Mouse (Mus musculus) limb, embryonic 14.5 days (tissue): ENCODE measurements at regions not wholly inside any gene's neighbourhood (a gene's known extent, or its start where the extent isn't known, plus 50 kb on each side); places are given as distances from the start of the nearest gene placed in this dataset.

Experiments used
- ATAC-seq: fragments of 200-750 bp; cut with Nextera tagmentation; 2 replicates; pipeline ENCODE4 v1.8.0; 2017; ENCODE audit warnings: low read depth, moderate number of reproducible peaks, moderate TSS enrichment; ENCODE audit not compliant: low FRiP score
- DNase-seq: peaks from one replicate; pipeline ENCODE4 v3.0.0-alpha.2; 2015; ENCODE audit warnings: low spot score
- H3K27ac ChIP-seq: fragments of 300-500 bp; sonication (generic); replicated peaks from 2 replicates; pipeline ENCODE4 v1.5.1; 2014; ENCODE audit warnings: low read depth, mild to moderate bottlenecking, low read length, moderate library complexity, mixed read lengths
- H3K27me3 ChIP-seq: fragments of 300-500 bp; sonication (generic); 2 replicates; pipeline ENCODE4 v1.6.1; 2014; ENCODE audit warnings: low read length, mixed read lengths; ENCODE audit not compliant: control insufficient read depth, insufficient read depth
- H3K36me3 ChIP-seq: fragments of 300-500 bp; sonication (generic); 2 replicates; pipeline ENCODE4 v1.6.1; 2014; ENCODE audit warnings: mild to moderate bottlenecking, low read length, moderate library complexity, mixed read lengths; ENCODE audit not compliant: control insufficient read depth, insufficient read depth
- H3K4me1 ChIP-seq: fragments of 300-500 bp; sonication (generic); 2 replicates; pipeline ENCODE4 v1.6.1; 2014; ENCODE audit warnings: antibody characterized with exemption, low read length, mixed read lengths; ENCODE audit not compliant: control insufficient read depth, insufficient read depth
- H3K4me2 ChIP-seq: fragments of 300-500 bp; sonication (generic); replicated peaks from 2 replicates; pipeline ENCODE4 v1.6.1; 2014; ENCODE audit warnings: low read depth, mild to moderate bottlenecking, low read length, moderate library complexity; ENCODE audit not compliant: severe bottlenecking
- H3K4me3 ChIP-seq: fragments of 300-500 bp; sonication (generic); replicated peaks from 2 replicates; pipeline ENCODE4 v1.5.1; 2014; ENCODE audit warnings: low read length
- H3K9ac ChIP-seq: fragments of 300-500 bp; sonication (generic); 2 replicates; pipeline ENCODE4 v1.6.1; 2014; ENCODE audit warnings: mild to moderate bottlenecking, low read depth, low read length, moderate library complexity; ENCODE audit not compliant: severe bottlenecking
- H3K9me3 ChIP-seq: fragments of 300-500 bp; sonication (generic); 2 replicates; pipeline ENCODE4 v1.6.1; 2016; ENCODE audit warnings: low read length; ENCODE audit not compliant: control insufficient read depth
- POLR2A ChIP-seq: fragments of 200-500 bp; IDR thresholded peaks from 2 replicates; pipeline ENCODE4 v1.8.0; 2012; ENCODE audit warnings: inconsistent platforms, mild to moderate bottlenecking, moderate library complexity, borderline replicate concordance; ENCODE audit not compliant: insufficient read depth, insufficient read length; ENCODE audit errors: extremely low read depth
- WGBS: fragments of 180-500 bp; shearing (Covaris S2); extraction: QIAGEN DNeasy Blood & Tissue Kit; methylation state at CpG from one replicate; pipeline ENCODE4 v1.1.7; 2014; 5-methylcytosine and 5-hydroxymethylcytosine counted together

DNA sequence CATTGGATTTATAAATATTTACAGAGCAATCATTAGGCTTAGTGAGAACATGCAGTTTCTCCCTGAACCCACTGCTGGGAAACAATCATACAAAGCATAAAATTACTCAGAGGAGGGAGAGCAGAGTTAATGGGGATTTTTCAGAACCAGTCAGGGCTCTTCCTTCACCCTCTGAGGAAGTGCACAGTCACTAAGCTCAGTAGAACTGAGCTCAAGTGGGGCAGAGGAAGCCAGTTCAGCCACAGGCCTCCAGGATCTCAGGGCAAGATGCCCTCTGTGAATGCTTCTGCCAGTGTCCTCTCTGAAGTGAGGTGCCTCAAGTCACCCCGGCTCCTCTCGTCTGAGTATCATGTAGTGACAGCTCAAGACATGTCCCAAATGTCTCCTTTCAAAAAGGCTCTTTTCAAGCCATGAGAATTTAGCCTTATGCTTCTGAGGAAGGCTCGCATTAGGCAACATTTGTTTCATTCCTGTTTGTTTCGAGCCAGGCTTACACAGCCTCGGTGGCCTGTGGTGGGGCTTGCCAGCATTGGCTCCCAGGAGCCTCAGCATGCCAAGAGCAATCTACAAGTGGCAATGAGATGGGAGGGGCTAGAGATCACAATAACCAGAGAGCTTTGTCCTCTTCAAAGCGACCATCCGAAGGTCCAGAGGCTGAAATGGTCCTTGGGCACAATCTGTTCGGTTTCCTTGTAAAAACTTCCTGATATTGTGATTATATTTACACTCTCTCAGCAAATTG, 169.8 kb downstream of the Tmem26 start:
- TF ChIP-seq POLR2A = no peak
- Histone ChIP-seq H3K4me3 (no peak overlapping the region), H3K27ac (no peak overlapping the region), H3K4me1 (peaks cover 5% of the 10 kb centered on the region), H3K27me3 (no peaks in the 10 kb centered on the region), H3K4me2 (no peak overlapping the region), H3K9me3 (no peaks in the 10 kb centered on the region), H3K36me3 (no peaks in the 10 kb centered on the region), H3K9ac (no peak overlapping the region)
- 63% methylated on average over 8 of the region's 8 CpGs for WGBS
- DNase-seq (no peak), ATAC-seq (no peak)

DNA sequence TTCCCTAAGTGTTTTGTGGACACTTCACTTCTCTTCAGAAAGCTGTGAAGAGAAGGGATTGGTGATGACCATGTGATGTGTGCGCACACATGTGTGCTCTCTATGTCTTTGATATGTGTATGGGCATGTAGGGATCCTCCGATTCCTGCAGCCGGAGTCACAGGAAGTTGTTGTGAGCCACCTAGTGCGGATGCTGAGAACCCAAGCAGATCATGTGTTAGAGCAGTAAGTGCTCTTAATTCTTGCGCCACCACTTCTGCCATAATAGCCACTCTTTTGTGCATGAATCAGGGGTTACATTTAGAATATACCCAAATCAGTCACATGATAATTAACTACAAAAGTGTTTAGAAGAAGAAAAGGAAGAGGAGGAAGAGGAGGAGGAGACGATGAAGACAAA, 170.7 kb downstream of the Tmem26 start:
- H3K4me2 ChIP-seq = no peak overlapping the region
- ATAC-seq (no peak), DNase-seq (no peak)
- WGBS = 91% methylated on average over 6 of the region's 6 CpGs
- no peaks in the 10 kb centered on the region for H3K27me3 ChIP-seq
- no peak overlapping the region for H3K27ac ChIP-seq
- no peak overlapping the region for H3K4me3 ChIP-seq
- no peak overlapping the region for H3K9ac ChIP-seq
- TF ChIP-seq POLR2A = no peak
- no peaks in the 10 kb centered on the region for H3K36me3 ChIP-seq
- no peaks in the 10 kb centered on the region for H3K9me3 ChIP-seq
- H3K4me1 ChIP-seq = peaks cover 5% of the 10 kb centered on the region

DNA sequence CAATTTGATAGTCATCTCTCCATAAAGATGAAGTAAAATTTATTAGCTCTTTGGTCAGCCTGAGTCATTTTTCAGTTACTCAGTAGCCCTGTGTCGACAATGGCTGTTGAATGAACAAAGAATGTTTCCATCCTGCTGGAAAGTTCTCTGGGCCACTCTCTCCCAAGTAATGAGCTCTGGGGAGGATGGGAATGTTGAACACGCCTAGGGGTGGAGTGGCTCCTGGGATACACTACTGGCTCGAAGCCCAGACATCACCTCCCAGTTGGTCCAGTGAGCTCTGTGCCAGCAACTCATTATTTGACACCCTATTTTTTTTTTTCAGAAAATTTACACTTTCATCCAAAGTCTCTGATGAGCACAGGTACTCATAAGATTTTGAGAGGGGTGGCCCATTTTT, 174.1 kb downstream of the Tmem26 start:
- no peak overlapping the region for H3K9ac ChIP-seq
- no peaks in the 10 kb centered on the region for H3K9me3 ChIP-seq
- 0 out of 2 replicates have a peak overlapping the region, but pooled peaks have one; percentile 46 for H3K27ac ChIP-seq
- DNase-seq = peak; percentile 59
- H3K27me3 ChIP-seq = no peaks in the 10 kb centered on the region
- no peak overlapping the region for H3K4me2 ChIP-seq
- H3K4me3 ChIP-seq = no peak overlapping the region
- no peak for TF ChIP-seq POLR2A
- peak; percentile 63 for ATAC-seq
- peaks cover 5% of the 10 kb centered on the region for H3K4me1 ChIP-seq
- H3K36me3 ChIP-seq = no peaks in the 10 kb centered on the region
- 41% methylated on average over 3 of the region's 3 CpGs for WGBS

DNA sequence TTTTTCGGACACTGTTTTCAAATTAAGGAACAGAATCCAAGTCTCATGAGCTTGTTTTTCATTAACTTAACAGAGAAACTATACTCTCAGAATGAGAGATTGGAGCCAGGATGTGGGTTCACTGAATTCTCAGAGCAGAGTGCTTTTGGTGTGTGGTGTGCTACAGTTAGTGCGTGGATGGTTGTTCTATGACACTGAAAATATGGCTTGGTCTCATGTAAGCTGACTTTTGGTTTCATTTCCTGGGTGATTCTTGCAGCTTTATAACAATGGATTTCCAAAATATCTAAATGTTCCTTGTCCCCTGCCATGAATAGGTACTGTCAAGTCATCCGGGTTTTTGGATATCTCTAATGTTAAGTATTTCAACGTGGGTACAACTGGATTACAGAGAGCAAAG, 177.7 kb downstream of the Tmem26 start:
- no peak overlapping the region for H3K4me2 ChIP-seq
- H3K9ac ChIP-seq = no peak overlapping the region
- H3K9me3 ChIP-seq = no peaks in the 10 kb centered on the region
- H3K4me3 ChIP-seq = no peak overlapping the region
- no peak overlapping the region for H3K27ac ChIP-seq
- WGBS = 81% methylated on average over 4 of the region's 4 CpGs
- no peaks in the 10 kb centered on the region for H3K36me3 ChIP-seq
- ATAC-seq = no peak
- no peak for TF ChIP-seq POLR2A
- H3K4me1 ChIP-seq = peaks cover 5% of the 10 kb centered on the region
- H3K27me3 ChIP-seq = no peaks in the 10 kb centered on the region
- DNase-seq = no peak

DNA sequence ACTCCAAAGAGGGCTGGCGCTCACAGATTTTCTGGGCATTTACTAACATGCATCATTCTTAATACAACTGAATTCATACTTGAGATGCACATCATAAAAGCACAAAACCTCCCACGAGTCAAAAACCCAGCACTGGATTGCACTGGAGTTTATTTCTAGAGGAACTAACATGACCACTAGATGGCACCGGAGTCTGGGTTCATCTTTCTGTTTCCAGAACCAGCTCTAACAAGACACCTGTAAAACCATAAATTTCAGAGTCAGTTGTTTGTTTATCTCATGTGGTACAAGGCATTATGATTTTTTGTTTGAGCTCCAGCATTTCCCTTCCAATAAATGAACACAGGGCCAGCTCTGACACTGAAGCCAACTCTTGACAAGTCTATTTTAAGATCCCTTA, 179.2 kb downstream of the Tmem26 start:
- Histone ChIP-seq H3K36me3 (no peaks in the 10 kb centered on the region), H3K4me2 (no peak overlapping the region), H3K4me1 (no peaks in the 10 kb centered on the region; the same call in 1 of the 2 replicates), H3K27me3 (no peaks in the 10 kb centered on the region), H3K9ac (no peak overlapping the region), H3K4me3 (no peak overlapping the region), H3K9me3 (no peaks in the 10 kb centered on the region), H3K27ac (no peak overlapping the region)
- ATAC-seq (no peak), DNase-seq (peak; percentile 89)
- no peak for TF ChIP-seq POLR2A
- WGBS = 21% methylated on average over 3 of the region's 3 CpGs
